Mouse (Mus musculus) MEL (cell line): ENCODE data around the gene Zfpl1.

ENCODE experiments used
- CTCF ChIP-seq, 3 experiments: IDR thresholded peaks in 2 of 3; conservative IDR thresholded peaks in 1 of 3; 2 replicates each; pipeline ENCODE4 v1.5.1; 2011 to 2012; ENCODE audit warnings: low read length in 3 of 3, low read depth in 2 of 3, mild to moderate bottlenecking in 2 of 3, improper control_type of control experiment in 1 of 3, inconsistent platforms in 1 of 3, mixed read lengths in 1 of 3, moderate library complexity in 1 of 3; ENCODE audit not compliant: control insufficient read depth in 1 of 3, insufficient read depth in 1 of 3, poor library complexity in 1 of 3, severe bottlenecking in 1 of 3
- ELF1 ChIP-seq: IDR thresholded peaks from 2 replicates; pipeline ENCODE4 v1.6.1; 2014; ENCODE audit warnings: low read depth, mild to moderate bottlenecking, inconsistent platforms, low read length, improper control_type of control experiment, moderate library complexity
- EP300 ChIP-seq, 2 experiments: IDR thresholded peaks; 2 replicates each; pipeline ENCODE4 v1.6.1; 2011; ENCODE audit warnings: improper control_type of control experiment in 2 of 2, low read length in 2 of 2, low read depth in 1 of 2, mild to moderate bottlenecking in 1 of 2
- HCFC1 ChIP-seq: IDR thresholded peaks from 2 replicates; pipeline ENCODE4 v1.6.1; 2012; ENCODE audit warnings: low read depth, mild to moderate bottlenecking, inconsistent platforms, low read length, improper control_type of control experiment, moderate library complexity
- KAT2A ChIP-seq: conservative IDR thresholded peaks from 2 replicates; pipeline ENCODE4 v1.6.1; 2012; ENCODE audit warnings: low read depth, low read length, improper control_type of control experiment, inconsistent platforms
- MAFK ChIP-seq: IDR thresholded peaks from 2 replicates; pipeline ENCODE4 v1.6.1; 2011; ENCODE audit warnings: low read depth, mild to moderate bottlenecking, low read length, improper control_type of control experiment, borderline replicate concordance
- MAX ChIP-seq: IDR thresholded peaks from 2 replicates; pipeline ENCODE4 v1.6.1; 2011; ENCODE audit warnings: low read length, improper control_type of control experiment
- POLR2A ChIP-seq, 2 experiments: IDR thresholded peaks; 2 replicates each; pipeline ENCODE4 v1.6.1; 2011 to 2012; ENCODE audit warnings: low read length in 2 of 2, mild to moderate bottlenecking in 2 of 2, control low read depth in 1 of 2, improper control_type of control experiment in 1 of 2, low read depth in 1 of 2, moderate library complexity in 1 of 2; ENCODE audit not compliant: control insufficient read depth in 1 of 2, insufficient read depth in 1 of 2, poor library complexity in 1 of 2
- RAD21 ChIP-seq: IDR thresholded peaks from 2 replicates; pipeline ENCODE4 v1.6.1; 2011; ENCODE audit warnings: mild to moderate bottlenecking, low read depth, low read length, improper control_type of control experiment
- TAL1 ChIP-seq: IDR thresholded peaks from 2 replicates; pipeline ENCODE4 v1.6.1; 2012; ENCODE audit warnings: mild to moderate bottlenecking, inconsistent platforms, low read length, moderate library complexity, mixed read lengths
- UBTF ChIP-seq: IDR thresholded peaks from 2 replicates; pipeline ENCODE4 v1.6.1; 2012; ENCODE audit warnings: low read depth, mild to moderate bottlenecking, inconsistent platforms, low read length, improper control_type of control experiment, moderate library complexity, borderline replicate concordance; ENCODE audit not compliant: insufficient read depth
- USF1 ChIP-seq: IDR thresholded peaks from 2 replicates; pipeline ENCODE4 v1.6.1; 2014; ENCODE audit warnings: low read depth, mild to moderate bottlenecking, inconsistent platforms, low read length, improper control_type of control experiment, moderate library complexity
- ZC3H11A ChIP-seq: IDR thresholded peaks from 2 replicates; pipeline ENCODE4 v1.6.1; 2012; ENCODE audit warnings: low read depth, mild to moderate bottlenecking, inconsistent platforms, low read length, improper control_type of control experiment
- ZNF384 ChIP-seq: IDR thresholded peaks from 2 replicates; pipeline ENCODE4 v1.6.1; 2012; ENCODE audit warnings: low read depth, mild to moderate bottlenecking, inconsistent platforms, low read length, improper control_type of control experiment

DNA sequence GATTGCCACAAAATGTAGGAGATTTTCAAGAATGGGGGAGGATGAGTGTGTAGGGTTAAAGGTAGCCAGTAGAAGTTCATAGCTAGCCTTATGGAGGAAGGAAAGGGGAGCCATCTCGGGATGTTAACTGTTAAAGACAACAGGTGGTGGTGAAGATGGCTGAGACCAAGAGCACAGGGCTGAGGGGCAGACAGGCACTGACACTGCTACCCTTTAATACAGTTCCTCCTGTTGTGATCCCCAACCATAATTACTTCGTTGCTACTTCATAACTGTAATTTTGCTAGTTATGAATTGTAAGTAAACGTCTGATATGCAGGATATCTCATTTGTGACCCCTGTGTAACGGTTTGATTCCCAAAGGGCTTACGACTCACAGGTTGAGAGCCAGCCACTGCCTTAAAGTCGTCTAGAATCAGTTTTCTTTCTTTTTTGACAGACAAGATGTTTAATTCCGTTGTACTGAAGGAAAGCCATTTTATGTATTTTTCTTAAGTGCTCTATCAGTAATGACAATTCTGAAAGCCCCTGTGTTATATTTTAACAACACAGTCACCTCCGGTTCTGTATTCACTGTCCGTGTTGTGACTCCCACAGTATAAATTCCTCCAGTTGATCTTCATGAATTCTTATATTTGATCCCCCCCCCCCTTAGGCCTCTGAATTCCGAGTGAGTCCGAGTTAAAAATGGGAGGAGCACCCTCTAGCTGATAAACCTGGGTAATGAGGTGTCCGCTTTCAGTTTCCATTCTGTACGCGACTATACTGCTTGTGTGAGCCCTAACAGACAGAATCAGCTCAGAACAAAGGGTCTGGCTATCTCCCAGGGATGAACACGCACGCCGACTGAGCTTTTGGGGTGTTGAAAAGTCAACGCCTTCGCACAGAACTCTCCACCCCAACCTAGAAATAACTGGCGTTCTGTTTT lies 39.1 kb downstream of the Zfpl1 start:
- TF ChIP-seq ELF1 (no peak), CTCF (IDR thresholded peaks at IDR 0.05 in 2 of 3, conservative IDR thresholded peaks at IDR 0.05 in 1 of 3; ENCODE audit: control insufficient read depth in 1 of 3, insufficient read depth in 1 of 3, low read depth in 2 of 3, low read length in 3 of 3, poor library complexity in 1 of 3, severe bottlenecking in 1 of 3) (peak in 1 of 3 experiments; percentile 11; a peak in 1 of 6 replicates), EP300 (IDR thresholded peaks at IDR 0.05; ENCODE audit: low read depth in 1 of 2, low read length in 2 of 2) (no peak; a peak in 1 of 4 replicates), POLR2A (IDR thresholded peaks at IDR 0.05; ENCODE audit: control insufficient read depth in 1 of 2, insufficient read depth in 1 of 2, low read depth in 1 of 2, low read length in 2 of 2, poor library complexity in 1 of 2) (no peak; a peak in 1 of 4 replicates), RAD21 (peak; percentile 1; the same call in 1 of the 2 replicates), HCFC1 (peak; percentile 46), MAFK (no peak), TAL1 (no peak), KAT2A (peak; percentile 31; the same call in 1 of the 2 replicates), USF1 (no peak), ZC3H11A (no peak), UBTF (no peak), MAX (peak; percentile 40), ZNF384 (no peak)
